Mouse (Mus musculus) stomach, embryonic 16.5 days (tissue): Measurements from ENCODE around the gene Mmab. TPM values are rescaled to one million over a fixed set of nuclear protein-coding genes. Genes with fewer than 3 reads are reported as not detected.

Source experiments
- ATAC-seq: fragments of 200-750 bp; cut with Nextera tagmentation; 2 replicates; pipeline ENCODE4 v1.8.0; 2017; ENCODE audit warnings: moderate number of reproducible peaks, moderate TSS enrichment; ENCODE audit not compliant: insufficient read depth, low FRiP score
- H3K27ac ChIP-seq: fragments of 300-500 bp; sonication (generic); 2 replicates; pipeline ENCODE4 v1.5.1; 2014; ENCODE audit warnings: low read length
- H3K27me3 ChIP-seq: fragments of 300-500 bp; sonication (generic); 2 replicates; pipeline ENCODE4 v1.6.1; 2014; ENCODE audit warnings: low read length, control low read depth, mixed read lengths; ENCODE audit not compliant: control insufficient read depth, insufficient read depth
- H3K36me3 ChIP-seq: fragments of 300-500 bp; sonication (generic); 2 replicates; pipeline ENCODE4 v1.6.1; 2014; ENCODE audit warnings: low read length; ENCODE audit not compliant: control insufficient read depth, insufficient read depth
- H3K4me1 ChIP-seq: fragments of 300-500 bp; sonication (generic); 2 replicates; pipeline ENCODE4 v1.6.1; 2014; ENCODE audit warnings: low read length, control low read depth, mixed read lengths; ENCODE audit not compliant: control insufficient read depth, insufficient read depth
- H3K4me2 ChIP-seq: fragments of 300-500 bp; sonication (generic); 2 replicates; pipeline ENCODE4 v1.6.1; 2014; ENCODE audit warnings: low read depth, low read length, mixed read lengths
- H3K4me3 ChIP-seq: fragments of 300-500 bp; sonication (generic); replicated peaks from 2 replicates; pipeline ENCODE4 v1.5.1; 2014; ENCODE audit warnings: mild to moderate bottlenecking, low read length
- H3K9ac ChIP-seq: fragments of 300-500 bp; sonication (generic); 2 replicates; pipeline ENCODE4 v1.6.1; 2014; ENCODE audit warnings: low read length
- H3K9me3 ChIP-seq: fragments of 300-500 bp; sonication (generic); replicated peaks from 2 replicates; pipeline ENCODE4 v1.6.1; 2016; ENCODE audit warnings: low read length, control low read depth; ENCODE audit not compliant: control insufficient read depth
- WGBS: fragments of 180-500 bp; shearing (Covaris S2); extraction: QIAGEN DNeasy Blood & Tissue Kit; methylation state at CpG from one replicate; pipeline ENCODE4 v1.1.7; 2014; 5-methylcytosine and 5-hydroxymethylcytosine counted together
- polyA plus RNA-seq: library from polyadenylated mRNA; unstranded; fragments of >200 nt; fragmentation: Nextera tagmentation; extraction: Ambion mirVana; gene quantifications from 2 replicates; pipeline ENCODE4 v1.2.1, GENCODE M21; 2015

The Mmab gene
- polyA plus RNA-seq: 30.6 and 31.3 TPM in 2 replicates

- H3K27ac ChIP-seq: peak within 1 kb of the TSS; percentile 69
- peak; percentile 98 for ATAC-seq
Measured at GRCm38 (mm10) chr5:114443566-114444367, at the start of gene Mmab, which contains the start of gene Mvk. Mmab (minus strand) TSS chr5:114444060. Mvk (plus strand) TSS chr5:114444269.

GRCm38 (mm10) chr5:114490241-114490640 lies 46.4 kb upstream of the Mmab start:
- no peak overlapping the region for H3K4me2 ChIP-seq
- 92% methylated on average over 8 of the region's 8 CpGs for WGBS
- H3K27ac ChIP-seq: no peak overlapping the region

More at GRCm38 (mm10) chr5:114443566-114444367, at the start of gene Mmab, which contains the start of gene Mvk:
- WGBS: 2% methylated on average over 43 of the region's 43 CpGs
- H3K4me1 ChIP-seq: peaks cover 7% of the 10 kb centered on the region
- H3K4me2 ChIP-seq: peak within 1 kb of the TSS; percentile 68
- H3K9ac ChIP-seq: peak within 1 kb of the TSS; percentile 81
- peaks cover 3% of the 10 kb centered on the region; the same call in 1 of the 2 replicates for H3K36me3 ChIP-seq
- H3K9me3 ChIP-seq: no peaks in the 10 kb centered on the region
- H3K27me3 ChIP-seq: no peaks in the 10 kb centered on the region
- peak within 1 kb of the TSS; percentile 75 for H3K4me3 ChIP-seq

GRCm38 (mm10) chr5:114489570-114489969 lies 45.7 kb upstream of the Mmab start:
- Histone ChIP-seq H3K9me3 (no peaks in the 10 kb centered on the region), H3K27ac (no peak overlapping the region), H3K36me3 (no peaks in the 10 kb centered on the region), H3K4me2 (no peak overlapping the region), H3K4me3 (no peak overlapping the region), H3K4me1 (no peaks in the 10 kb centered on the region), H3K9ac (no peak overlapping the region), H3K27me3 (no peaks in the 10 kb centered on the region)
- WGBS: 74% methylated on average over 6 of the region's 6 CpGs
- ATAC-seq: no peak

More at GRCm38 (mm10) chr5:114490241-114490640, 46.4 kb upstream of the Mmab start:
- Histone ChIP-seq H3K9me3 (no peaks in the 10 kb centered on the region), H3K4me3 (no peak overlapping the region), H3K27me3 (no peaks in the 10 kb centered on the region), H3K36me3 (no peaks in the 10 kb centered on the region), H3K4me1 (no peaks in the 10 kb centered on the region), H3K9ac (no peak overlapping the region)
- ATAC-seq: no peak

GRCm38 (mm10) chr5:114485685-114486084 lies 41.8 kb upstream of the Mmab start:
- no peak overlapping the region for H3K4me2 ChIP-seq
- no peaks in the 10 kb centered on the region for H3K36me3 ChIP-seq
- no peaks in the 10 kb centered on the region for H3K9me3 ChIP-seq
- WGBS: 85% methylated on average over 14 of the region's 14 CpGs
- no peak overlapping the region for H3K4me3 ChIP-seq
- peaks cover 9% of the 10 kb centered on the region for H3K4me1 ChIP-seq
- H3K9ac ChIP-seq: no peak overlapping the region
- no peak for ATAC-seq
- H3K27ac ChIP-seq: no peak overlapping the region
- H3K27me3 ChIP-seq: no peaks in the 10 kb centered on the region

- no peaks in the 10 kb centered on the region for H3K9me3 ChIP-seq
- no peak overlapping the region for H3K9ac ChIP-seq
- no peak overlapping the region for H3K4me3 ChIP-seq
- no peaks in the 10 kb centered on the region for H3K36me3 ChIP-seq
- no peak overlapping the region for H3K27ac ChIP-seq
- WGBS: 5% methylated on average over 14 of the region's 14 CpGs
- no peaks in the 10 kb centered on the region for H3K27me3 ChIP-seq
- peak; percentile 88; the same call in 1 of the 2 replicates for ATAC-seq
- peak overlapping the region; percentile 22; the same call in 1 of the 2 replicates for H3K4me2 ChIP-seq
- H3K4me1 ChIP-seq: peaks cover 9% of the 10 kb centered on the region
Measured at GRCm38 (mm10) chr5:114482587-114483011, 38.7 kb upstream of the Mmab start.

- no peak overlapping the region for H3K9ac ChIP-seq
- WGBS: 82% methylated on average over 12 of the region's 12 CpGs
- ATAC-seq: no peak
- H3K36me3 ChIP-seq: no peaks in the 10 kb centered on the region
- H3K27me3 ChIP-seq: no peaks in the 10 kb centered on the region
- H3K4me1 ChIP-seq: peaks cover 9% of the 10 kb centered on the region
- no peak overlapping the region for H3K27ac ChIP-seq
- no peak overlapping the region for H3K4me2 ChIP-seq
- H3K9me3 ChIP-seq: no peaks in the 10 kb centered on the region
- H3K4me3 ChIP-seq: no peak overlapping the region
Measured at GRCm38 (mm10) chr5:114478267-114478666, 34.4 kb upstream of the Mmab start.

GRCm38 (mm10) chr5:114474741-114475491 lies 31.1 kb upstream of the Mmab start:
- peak; percentile 34; the same call in 1 of the 2 replicates for ATAC-seq
- H3K4me1 ChIP-seq: no peaks in the 10 kb centered on the region
- H3K4me3 ChIP-seq: no peak overlapping the region
- no peak overlapping the region for H3K4me2 ChIP-seq
- H3K27me3 ChIP-seq: no peaks in the 10 kb centered on the region
- H3K36me3 ChIP-seq: no peaks in the 10 kb centered on the region
- H3K9me3 ChIP-seq: no peaks in the 10 kb centered on the region
- H3K9ac ChIP-seq: no peak overlapping the region
- WGBS: 47% methylated on average over 35 of the region's 35 CpGs
- H3K27ac ChIP-seq: no peak overlapping the region

- no peaks in the 10 kb centered on the region for H3K36me3 ChIP-seq
- no peak overlapping the region for H3K9ac ChIP-seq
- no peaks in the 10 kb centered on the region for H3K27me3 ChIP-seq
- H3K4me3 ChIP-seq: no peak overlapping the region
- no peak for ATAC-seq
- H3K27ac ChIP-seq: no peak overlapping the region
- H3K9me3 ChIP-seq: no peaks in the 10 kb centered on the region
- H3K4me2 ChIP-seq: no peak overlapping the region
- WGBS: 58% methylated on average over 3 of the region's 3 CpGs
- peaks cover 24% of the 10 kb centered on the region for H3K4me1 ChIP-seq
Measured at GRCm38 (mm10) chr5:114470359-114470758, 26.5 kb upstream of the Mmab start.

- Histone ChIP-seq H3K4me2 (peak overlapping the region; percentile 52), H3K9me3 (no peaks in the 10 kb centered on the region), H3K36me3 (no peaks in the 10 kb centered on the region), H3K9ac (peak overlapping the region; percentile 57), H3K27me3 (no peaks in the 10 kb centered on the region), H3K4me3 (peak overlapping the region; percentile 35; the same call in 1 of the 2 replicates), H3K4me1 (peaks cover 32% of the 10 kb centered on the region), H3K27ac (peak overlapping the region; percentile 86)
- 47% methylated on average over 4 of the region's 4 CpGs for WGBS
- ATAC-seq: no peak
Measured at GRCm38 (mm10) chr5:114468007-114468406, 24.1 kb upstream of the Mmab start.
